Mouse (Mus musculus): ENCODE measurements around the gene Fibin. TPM values are rescaled to one million over a fixed set of nuclear protein-coding genes. Genes with fewer than 3 reads are reported as not detected.
A peak's percentile ranks its signal among the peaks of the same experiment; 100 is the strongest.

The Fibin gene
- 21.0 and 21.8 TPM in 2 replicates for polyA plus RNA-seq (2014; fragmentation: Nextera tagmentation; extraction: Ambion mirVana)

DNA sequence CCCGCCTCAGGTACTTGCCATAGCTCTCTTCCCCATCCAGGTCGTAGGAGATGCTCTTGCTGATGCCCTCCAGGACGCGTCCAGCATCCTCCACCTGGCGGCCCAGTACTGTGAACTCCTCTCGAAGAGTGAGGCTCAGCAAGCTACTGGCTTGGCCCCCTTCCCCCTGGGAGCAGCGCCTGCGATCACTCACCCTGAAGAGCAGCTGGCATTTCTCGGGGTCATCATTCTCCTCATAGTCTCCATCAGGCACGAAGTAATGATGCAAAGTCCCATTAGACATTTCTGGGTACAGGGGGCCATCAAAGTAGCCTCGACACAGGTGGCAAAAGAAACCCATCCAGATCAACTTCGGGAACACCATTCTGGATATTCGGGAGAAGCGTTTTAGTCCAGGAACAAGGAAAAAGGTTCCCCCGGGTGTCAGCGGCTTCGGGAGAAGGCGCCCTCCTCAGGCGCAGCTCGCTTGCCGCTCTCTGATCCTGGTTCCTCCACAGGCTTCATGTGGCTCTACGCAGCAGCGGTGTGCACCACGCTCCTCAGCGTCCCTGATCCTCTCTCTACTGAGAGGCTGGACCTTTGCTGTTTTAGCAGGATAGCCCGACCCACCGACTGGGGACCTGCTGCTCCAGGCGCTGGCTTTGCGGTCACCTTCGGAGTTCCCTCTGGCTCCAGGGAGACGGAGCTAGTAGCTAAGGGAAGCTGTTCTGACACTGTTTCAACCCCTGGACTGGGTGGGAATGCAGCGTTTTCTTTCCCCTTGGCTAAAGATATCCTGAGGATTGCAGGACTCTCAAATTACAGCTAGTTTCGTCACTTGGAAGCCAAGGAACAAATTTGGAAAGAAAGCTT is at the start of gene Fibin:
Gene Fibin, minus strand, starts transcription at position 752 of the 852 bp plus-strand sequence.
- Histone ChIP-seq H3K4me2 (replicated peaks; ENCODE audit: low read depth, low read length) (peak within 1 kb of the TSS; percentile 89), H3K4me1 (ENCODE audit: control insufficient read depth, insufficient read depth, low read length) (no peaks in the 10 kb centered on the region), H3K36me3 (ENCODE audit: control insufficient read depth, insufficient read depth, low read length) (no peaks in the 10 kb centered on the region), H3K4me3 (ENCODE audit: low read length) (peak within 1 kb of the TSS; percentile 56), H3K9me3 (ENCODE audit: control insufficient read depth, low read length) (no peaks in the 10 kb centered on the region), H3K27ac (ENCODE audit: low read depth, low read length) (peak within 1 kb of the TSS; percentile 42; the same call in 1 of the 2 replicates), H3K9ac (ENCODE audit: low read depth, low read length) (peak within 1 kb of the TSS; percentile 60), H3K27me3 (ENCODE audit: control insufficient read depth, insufficient read depth, low read length) (no peaks in the 10 kb centered on the region)
- 2% methylated on average over 33 of the region's 33 CpGs for WGBS
- ATAC-seq (ENCODE audit: low FRiP score, low TSS enrichment): peak; percentile 93

DNA sequence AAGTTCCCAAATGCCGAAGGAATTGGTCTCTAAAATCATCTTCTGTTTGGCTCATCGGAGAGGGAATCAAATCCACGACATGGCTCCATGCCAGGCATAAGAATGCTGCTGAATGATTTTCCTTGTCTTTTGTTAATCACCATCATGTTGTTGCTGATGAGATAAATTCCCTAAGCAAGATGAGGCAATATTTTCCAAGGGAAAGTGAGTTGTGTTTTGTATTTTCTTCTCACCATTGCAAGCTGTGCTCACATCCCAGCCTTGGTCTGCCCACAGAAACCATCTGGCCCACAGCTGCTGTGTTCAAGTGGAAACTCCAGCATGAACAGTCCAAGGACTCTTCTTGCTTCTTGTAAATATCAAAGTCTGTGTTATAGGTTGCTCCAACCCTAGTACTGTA is 48.4 kb upstream of the Fibin start:
- Histone ChIP-seq H3K9ac (ENCODE audit: low read depth, low read length) (no peak overlapping the region), H3K4me2 (replicated peaks; ENCODE audit: low read depth, low read length) (no peak overlapping the region), H3K36me3 (ENCODE audit: control insufficient read depth, insufficient read depth, low read length) (no peaks in the 10 kb centered on the region), H3K27me3 (ENCODE audit: control insufficient read depth, insufficient read depth, low read length) (no peaks in the 10 kb centered on the region), H3K4me1 (ENCODE audit: control insufficient read depth, insufficient read depth, low read length) (no peaks in the 10 kb centered on the region), H3K9me3 (ENCODE audit: control insufficient read depth, low read length) (no peaks in the 10 kb centered on the region), H3K27ac (ENCODE audit: low read depth, low read length) (no peak overlapping the region), H3K4me3 (ENCODE audit: low read length) (no peak overlapping the region)
- no peak for ATAC-seq (ENCODE audit: low FRiP score, low TSS enrichment)
- 92% methylated on average over 3 of the region's 3 CpGs for WGBS

- Histone ChIP-seq H3K36me3 (ENCODE audit: control insufficient read depth, insufficient read depth, low read length) (no peaks in the 10 kb centered on the region), H3K9me3 (ENCODE audit: control insufficient read depth, low read length) (no peaks in the 10 kb centered on the region), H3K4me3 (ENCODE audit: low read length) (no peak overlapping the region), H3K27ac (ENCODE audit: low read depth, low read length) (no peak overlapping the region), H3K4me2 (replicated peaks; ENCODE audit: low read depth, low read length) (no peak overlapping the region), H3K27me3 (ENCODE audit: control insufficient read depth, insufficient read depth, low read length) (no peaks in the 10 kb centered on the region), H3K9ac (ENCODE audit: low read depth, low read length) (no peak overlapping the region), H3K4me1 (ENCODE audit: control insufficient read depth, insufficient read depth, low read length) (no peaks in the 10 kb centered on the region)
- ATAC-seq (ENCODE audit: low FRiP score, low TSS enrichment): no peak
Measured at GRCm38 (mm10) chr2:110408757-110409156, 45.8 kb upstream of the Fibin start.

DNA sequence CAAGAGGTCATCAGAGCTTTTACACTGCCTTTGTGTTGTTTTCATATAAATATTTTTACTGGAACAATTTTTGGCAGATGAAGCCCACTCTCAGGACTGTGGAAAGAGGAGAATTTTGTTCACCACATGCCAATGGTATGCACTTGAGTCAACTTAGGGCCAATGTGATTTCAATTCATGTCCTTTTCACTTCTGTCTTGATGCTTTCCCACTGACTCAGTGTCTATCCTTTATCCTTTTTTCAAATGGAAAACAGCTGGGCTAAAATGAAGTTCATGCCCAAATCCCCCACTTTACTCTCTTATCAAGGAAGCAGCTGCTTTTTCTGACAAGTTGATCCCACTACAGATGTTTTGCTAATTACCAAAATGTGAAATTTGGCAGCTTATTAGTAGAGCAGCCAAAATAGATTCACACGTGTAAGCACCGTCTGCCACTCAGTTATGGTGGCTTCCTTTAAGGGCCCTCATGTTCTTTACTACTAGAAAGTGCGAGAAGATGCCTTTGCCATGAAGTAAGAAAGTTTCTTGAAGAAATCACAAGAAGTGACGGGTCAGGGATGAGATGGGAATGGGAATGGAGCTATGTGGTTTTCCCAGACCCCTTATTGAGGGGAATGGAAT is 29.8 kb upstream of the Fibin start:
- Histone ChIP-seq H3K9me3 (ENCODE audit: control insufficient read depth, low read length) (no peaks in the 10 kb centered on the region), H3K4me3 (ENCODE audit: low read length) (no peak overlapping the region), H3K9ac (ENCODE audit: low read depth, low read length) (no peak overlapping the region), H3K27me3 (ENCODE audit: control insufficient read depth, insufficient read depth, low read length) (no peaks in the 10 kb centered on the region), H3K36me3 (ENCODE audit: control insufficient read depth, insufficient read depth, low read length) (no peaks in the 10 kb centered on the region), H3K27ac (ENCODE audit: low read depth, low read length) (no peak overlapping the region), H3K4me1 (ENCODE audit: control insufficient read depth, insufficient read depth, low read length) (no peaks in the 10 kb centered on the region), H3K4me2 (replicated peaks; ENCODE audit: low read depth, low read length) (no peak overlapping the region)
- ATAC-seq (ENCODE audit: low FRiP score, low TSS enrichment): no peak
- WGBS: 84% methylated on average over 4 of the region's 4 CpGs

- WGBS: 64% methylated on average over 5 of the region's 5 CpGs
- no peak overlapping the region for H3K27ac ChIP-seq (ENCODE audit: low read depth, low read length)
Measured at GRCm38 (mm10) chr2:110390736-110391409, 27.9 kb upstream of the Fibin start.

DNA sequence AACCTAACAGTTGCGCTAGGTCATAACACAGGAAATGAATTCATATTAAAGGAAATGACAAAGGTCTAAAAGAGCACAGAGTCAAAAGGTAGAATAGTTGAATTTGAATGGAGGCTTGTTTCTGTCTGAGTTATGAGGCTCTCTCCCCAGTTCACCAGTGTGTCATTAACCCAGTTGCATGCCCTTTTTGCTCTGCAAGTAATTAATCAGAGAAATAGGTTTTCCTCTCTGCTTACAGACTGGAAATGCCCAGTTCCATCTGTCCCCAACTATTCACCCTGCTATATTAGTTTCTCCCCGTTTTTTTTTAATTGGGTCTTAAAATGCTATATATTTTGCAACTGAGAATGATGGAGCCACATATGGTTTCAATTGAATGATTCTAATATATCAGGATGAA is 16.8 kb upstream of the Fibin start:
- H3K9me3 ChIP-seq (ENCODE audit: control insufficient read depth, low read length): no peaks in the 10 kb centered on the region
- H3K27me3 ChIP-seq (ENCODE audit: control insufficient read depth, insufficient read depth, low read length): no peaks in the 10 kb centered on the region
- H3K4me3 ChIP-seq (ENCODE audit: low read length): no peak overlapping the region
- H3K9ac ChIP-seq (ENCODE audit: low read depth, low read length): no peak overlapping the region
- H3K36me3 ChIP-seq (ENCODE audit: control insufficient read depth, insufficient read depth, low read length): no peaks in the 10 kb centered on the region
- H3K4me1 ChIP-seq (ENCODE audit: control insufficient read depth, insufficient read depth, low read length): no peaks in the 10 kb centered on the region
- H3K27ac ChIP-seq (ENCODE audit: low read depth, low read length): no peak overlapping the region
- 38% methylated on average over 2 of the region's 2 CpGs for WGBS
- H3K4me2 ChIP-seq (replicated peaks; ENCODE audit: low read depth, low read length): no peak overlapping the region
- no peak for ATAC-seq (ENCODE audit: low FRiP score, low TSS enrichment)

More at GRCm38 (mm10) chr2:110390736-110391409, 27.9 kb upstream of the Fibin start:
- ATAC-seq (ENCODE audit: low FRiP score, low TSS enrichment): peak; percentile 90
- Histone ChIP-seq H3K9me3 (ENCODE audit: control insufficient read depth, low read length) (no peaks in the 10 kb centered on the region), H3K4me1 (ENCODE audit: control insufficient read depth, insufficient read depth, low read length) (no peaks in the 10 kb centered on the region), H3K4me3 (ENCODE audit: low read length) (no peak overlapping the region), H3K36me3 (ENCODE audit: control insufficient read depth, insufficient read depth, low read length) (no peaks in the 10 kb centered on the region), H3K27me3 (ENCODE audit: control insufficient read depth, insufficient read depth, low read length) (no peaks in the 10 kb centered on the region), H3K4me2 (replicated peaks; ENCODE audit: low read depth, low read length) (no peak overlapping the region), H3K9ac (ENCODE audit: low read depth, low read length) (no peak overlapping the region)

- Histone ChIP-seq H3K4me1 (ENCODE audit: control insufficient read depth, insufficient read depth, low read length) (no peaks in the 10 kb centered on the region), H3K9me3 (ENCODE audit: control insufficient read depth, low read length) (no peaks in the 10 kb centered on the region), H3K9ac (ENCODE audit: low read depth, low read length) (no peak overlapping the region), H3K36me3 (ENCODE audit: control insufficient read depth, insufficient read depth, low read length) (no peaks in the 10 kb centered on the region), H3K27me3 (ENCODE audit: control insufficient read depth, insufficient read depth, low read length) (no peaks in the 10 kb centered on the region), H3K4me3 (ENCODE audit: low read length) (no peak overlapping the region), H3K4me2 (replicated peaks; ENCODE audit: low read depth, low read length) (no peak overlapping the region), H3K27ac (ENCODE audit: low read depth, low read length) (no peak overlapping the region)
- WGBS: 92% methylated on average over 1 of the region's 1 CpGs
- no peak for ATAC-seq (ENCODE audit: low FRiP score, low TSS enrichment)
Measured at GRCm38 (mm10) chr2:110376660-110377059, 13.7 kb upstream of the Fibin start.

DNA sequence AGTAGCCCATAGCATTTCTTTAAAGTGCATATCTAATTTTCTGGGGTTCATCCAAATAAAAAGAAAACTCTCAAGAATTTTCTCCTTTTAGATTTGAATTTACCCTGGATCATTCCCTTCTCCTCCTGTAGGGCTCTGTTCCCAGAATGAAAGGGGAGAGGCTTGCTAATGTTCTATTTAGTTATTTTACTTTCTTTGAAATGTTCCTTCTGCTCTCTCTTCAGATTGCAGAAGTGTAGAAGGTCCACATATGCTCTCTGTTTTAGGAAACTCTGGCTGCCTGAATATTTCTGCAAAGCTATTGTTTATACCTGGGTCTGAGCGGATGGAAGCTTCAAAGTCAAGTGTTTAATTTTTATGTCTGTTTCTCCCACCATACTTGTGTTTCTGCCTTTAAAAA is 12.5 kb upstream of the Fibin start:
- Histone ChIP-seq H3K4me1 (ENCODE audit: control insufficient read depth, insufficient read depth, low read length) (no peaks in the 10 kb centered on the region), H3K9me3 (ENCODE audit: control insufficient read depth, low read length) (no peaks in the 10 kb centered on the region), H3K9ac (ENCODE audit: low read depth, low read length) (no peak overlapping the region), H3K27ac (ENCODE audit: low read depth, low read length) (no peak overlapping the region), H3K27me3 (ENCODE audit: control insufficient read depth, insufficient read depth, low read length) (no peaks in the 10 kb centered on the region), H3K4me3 (ENCODE audit: low read length) (no peak overlapping the region), H3K4me2 (replicated peaks; ENCODE audit: low read depth, low read length) (no peak overlapping the region), H3K36me3 (ENCODE audit: control insufficient read depth, insufficient read depth, low read length) (no peaks in the 10 kb centered on the region)
- WGBS: 88% methylated on average over 1 of the region's 1 CpGs
- no peak for ATAC-seq (ENCODE audit: low FRiP score, low TSS enrichment)

- H3K27ac ChIP-seq (ENCODE audit: low read depth, low read length): no peak overlapping the region
- H3K4me3 ChIP-seq (ENCODE audit: low read length): no peak overlapping the region
- H3K4me1 ChIP-seq (ENCODE audit: control insufficient read depth, insufficient read depth, low read length): no peaks in the 10 kb centered on the region
- H3K4me2 ChIP-seq (replicated peaks; ENCODE audit: low read depth, low read length): no peak overlapping the region
- WGBS: 76% methylated on average over 2 of the region's 2 CpGs
- H3K9me3 ChIP-seq (ENCODE audit: control insufficient read depth, low read length): no peaks in the 10 kb centered on the region
- no peaks in the 10 kb centered on the region for H3K36me3 ChIP-seq (ENCODE audit: control insufficient read depth, insufficient read depth, low read length)
- H3K9ac ChIP-seq (ENCODE audit: low read depth, low read length): no peak overlapping the region
- no peak for ATAC-seq (ENCODE audit: low FRiP score, low TSS enrichment)
- H3K27me3 ChIP-seq (ENCODE audit: control insufficient read depth, insufficient read depth, low read length): no peaks in the 10 kb centered on the region
Measured at GRCm38 (mm10) chr2:110373186-110373585, 10.2 kb upstream of the Fibin start.
